Mouse (Mus musculus): ENCODE results near the gene Dact3. TPM values are rescaled to one million over a fixed set of nuclear protein-coding genes. Genes with fewer than 3 reads are reported as not detected.

Dact3 gene
- polyA plus RNA-seq (2014; fragmentation: Nextera tagmentation; extraction: Ambion mirVana) = 4.9 and 6.2 TPM in 2 replicates

GRCm38 (mm10) chr7:16875310-16875325, at the start of gene Dact3:
Gene Dact3 (plus strand): TSS chr7:16875317.
- DNase-seq (no peak), ATAC-seq (ENCODE audit: low FRiP score, low TSS enrichment) (no peak)
- Histone ChIP-seq H3K36me3 (ENCODE audit: control insufficient read depth, insufficient read depth, low read length) (peaks cover 4% of the 10 kb centered on the region), H3K9ac (replicated peaks; ENCODE audit: low read length) (peak within 1 kb of the TSS; percentile 84), H3K4me3 (replicated peaks; ENCODE audit: low read depth, low read length) (peak within 1 kb of the TSS; percentile 69), H3K27me3 (ENCODE audit: control insufficient read depth, insufficient read depth, low read length) (no peaks in the 10 kb centered on the region), H3K4me2 (ENCODE audit: low read length) (peak within 1 kb of the TSS; percentile 88), H3K27ac (replicated peaks; ENCODE audit: low read depth, low read length) (peak within 1 kb of the TSS; percentile 83), H3K4me1 (ENCODE audit: control insufficient read depth, insufficient read depth, low read length) (peaks cover 17% of the 10 kb centered on the region), H3K9me3 (ENCODE audit: control insufficient read depth, low read length) (no peaks in the 10 kb centered on the region)
- WGBS = 5% methylated on average over 1 of the region's 1 CpGs

- H3K4me3 ChIP-seq (replicated peaks; ENCODE audit: low read depth, low read length) = no peak overlapping the region
- no peaks in the 10 kb centered on the region for H3K9me3 ChIP-seq (ENCODE audit: control insufficient read depth, low read length)
- no peak overlapping the region for H3K4me2 ChIP-seq (ENCODE audit: low read length)
- ATAC-seq (ENCODE audit: low FRiP score, low TSS enrichment) (no peak), DNase-seq (peak; percentile 24)
- no peaks in the 10 kb centered on the region for H3K27me3 ChIP-seq (ENCODE audit: control insufficient read depth, insufficient read depth, low read length)
- peaks cover 9% of the 10 kb centered on the region; the same call in 1 of the 2 replicates for H3K4me1 ChIP-seq (ENCODE audit: control insufficient read depth, insufficient read depth, low read length)
- no peak overlapping the region for H3K9ac ChIP-seq (replicated peaks; ENCODE audit: low read length)
- peaks cover 84% of the 10 kb centered on the region for H3K36me3 ChIP-seq (ENCODE audit: control insufficient read depth, insufficient read depth, low read length)
- H3K27ac ChIP-seq (replicated peaks; ENCODE audit: low read depth, low read length) = no peak overlapping the region
- WGBS = 84% methylated on average over 10 of the region's 10 CpGs
These were observed 49.3 kb upstream of the Dact3 start for GRCm38 (mm10) chr7:16825785-16826184.

GRCm38 (mm10) chr7:16826571-16826970, 48.5 kb upstream of the Dact3 start:
- Histone ChIP-seq H3K9me3 (ENCODE audit: control insufficient read depth, low read length) (no peaks in the 10 kb centered on the region), H3K4me3 (replicated peaks; ENCODE audit: low read depth, low read length) (no peak overlapping the region), H3K27me3 (ENCODE audit: control insufficient read depth, insufficient read depth, low read length) (no peaks in the 10 kb centered on the region), H3K4me1 (ENCODE audit: control insufficient read depth, insufficient read depth, low read length) (peaks cover 4% of the 10 kb centered on the region; the same call in 1 of the 2 replicates), H3K4me2 (ENCODE audit: low read length) (no peak overlapping the region), H3K27ac (replicated peaks; ENCODE audit: low read depth, low read length) (no peak overlapping the region), H3K9ac (replicated peaks; ENCODE audit: low read length) (no peak overlapping the region), H3K36me3 (ENCODE audit: control insufficient read depth, insufficient read depth, low read length) (peaks cover 92% of the 10 kb centered on the region)
- ATAC-seq (ENCODE audit: low FRiP score, low TSS enrichment) (no peak), DNase-seq (no peak)
- 86% methylated on average over 5 of the region's 5 CpGs for WGBS

- H3K9ac ChIP-seq (replicated peaks; ENCODE audit: low read length) = no peak overlapping the region; the same call in 1 of the 2 replicates
- WGBS = 90% methylated on average over 4 of the region's 4 CpGs
- ATAC-seq (ENCODE audit: low FRiP score, low TSS enrichment) = no peak
- H3K27me3 ChIP-seq (ENCODE audit: control insufficient read depth, insufficient read depth, low read length) = no peaks in the 10 kb centered on the region
- no peak overlapping the region for H3K4me3 ChIP-seq (replicated peaks; ENCODE audit: low read depth, low read length)
- no peaks in the 10 kb centered on the region for H3K4me1 ChIP-seq (ENCODE audit: control insufficient read depth, insufficient read depth, low read length)
- no peaks in the 10 kb centered on the region for H3K9me3 ChIP-seq (ENCODE audit: control insufficient read depth, low read length)
- peaks cover 99% of the 10 kb centered on the region for H3K36me3 ChIP-seq (ENCODE audit: control insufficient read depth, insufficient read depth, low read length)
- no peak overlapping the region for H3K27ac ChIP-seq (replicated peaks; ENCODE audit: low read depth, low read length)
- no peak for DNase-seq
- no peak overlapping the region for H3K4me2 ChIP-seq (ENCODE audit: low read length)
These were observed 47.8 kb upstream of the Dact3 start for GRCm38 (mm10) chr7:16827274-16827673.

GRCm38 (mm10) chr7:16830449-16830848, 44.7 kb upstream of the Dact3 start:
- Histone ChIP-seq H3K27me3 (ENCODE audit: control insufficient read depth, insufficient read depth, low read length) (no peaks in the 10 kb centered on the region), H3K4me3 (replicated peaks; ENCODE audit: low read depth, low read length) (no peak overlapping the region), H3K9ac (replicated peaks; ENCODE audit: low read length) (no peak overlapping the region), H3K27ac (replicated peaks; ENCODE audit: low read depth, low read length) (no peak overlapping the region), H3K9me3 (ENCODE audit: control insufficient read depth, low read length) (no peaks in the 10 kb centered on the region), H3K4me1 (ENCODE audit: control insufficient read depth, insufficient read depth, low read length) (no peaks in the 10 kb centered on the region), H3K36me3 (ENCODE audit: control insufficient read depth, insufficient read depth, low read length) (peaks cover 99% of the 10 kb centered on the region), H3K4me2 (ENCODE audit: low read length) (no peak overlapping the region)
- DNase-seq (no peak), ATAC-seq (ENCODE audit: low FRiP score, low TSS enrichment) (no peak)
- 89% methylated on average over 9 of the region's 9 CpGs for WGBS

- Histone ChIP-seq H3K27ac (replicated peaks; ENCODE audit: low read depth, low read length) (no peak overlapping the region), H3K4me3 (replicated peaks; ENCODE audit: low read depth, low read length) (no peak overlapping the region), H3K27me3 (ENCODE audit: control insufficient read depth, insufficient read depth, low read length) (no peaks in the 10 kb centered on the region), H3K9ac (replicated peaks; ENCODE audit: low read length) (no peak overlapping the region), H3K4me1 (ENCODE audit: control insufficient read depth, insufficient read depth, low read length) (no peaks in the 10 kb centered on the region), H3K9me3 (ENCODE audit: control insufficient read depth, low read length) (no peaks in the 10 kb centered on the region), H3K36me3 (ENCODE audit: control insufficient read depth, insufficient read depth, low read length) (peaks cover 78% of the 10 kb centered on the region), H3K4me2 (ENCODE audit: low read length) (no peak overlapping the region)
- WGBS = 96% methylated on average over 18 of the region's 18 CpGs
- ATAC-seq (ENCODE audit: low FRiP score, low TSS enrichment) (no peak), DNase-seq (no peak)
These were observed 37.0 kb upstream of the Dact3 start for GRCm38 (mm10) chr7:16837916-16838803.

- WGBS = 90% methylated on average over 6 of the region's 6 CpGs
- H3K27ac ChIP-seq (replicated peaks; ENCODE audit: low read depth, low read length) = no peak overlapping the region
These were observed 36.2 kb upstream of the Dact3 start for GRCm38 (mm10) chr7:16838804-16839426.

GRCm38 (mm10) chr7:16839427-16840108, 35.5 kb upstream of the Dact3 start:
- ATAC-seq (ENCODE audit: low FRiP score, low TSS enrichment) = no peak
- DNase-seq = no peak
- Histone ChIP-seq H3K36me3 (ENCODE audit: control insufficient read depth, insufficient read depth, low read length) (peaks cover 64% of the 10 kb centered on the region), H3K27ac (replicated peaks; ENCODE audit: low read depth, low read length) (no peak overlapping the region), H3K4me2 (ENCODE audit: low read length) (no peak overlapping the region), H3K4me3 (replicated peaks; ENCODE audit: low read depth, low read length) (no peak overlapping the region), H3K4me1 (ENCODE audit: control insufficient read depth, insufficient read depth, low read length) (peaks cover 12% of the 10 kb centered on the region), H3K27me3 (ENCODE audit: control insufficient read depth, insufficient read depth, low read length) (no peaks in the 10 kb centered on the region), H3K9me3 (ENCODE audit: control insufficient read depth, low read length) (no peaks in the 10 kb centered on the region), H3K9ac (replicated peaks; ENCODE audit: low read length) (no peak overlapping the region)
- 94% methylated on average over 12 of the region's 12 CpGs for WGBS

More at GRCm38 (mm10) chr7:16838804-16839426, 36.2 kb upstream of the Dact3 start:
- ATAC-seq (ENCODE audit: low FRiP score, low TSS enrichment) (no peak), DNase-seq (no peak)
- H3K9me3 ChIP-seq (ENCODE audit: control insufficient read depth, low read length) = no peaks in the 10 kb centered on the region
- H3K4me1 ChIP-seq (ENCODE audit: control insufficient read depth, insufficient read depth, low read length) = peaks cover 6% of the 10 kb centered on the region
- no peak overlapping the region for H3K9ac ChIP-seq (replicated peaks; ENCODE audit: low read length)
- H3K4me3 ChIP-seq (replicated peaks; ENCODE audit: low read depth, low read length) = no peak overlapping the region
- H3K36me3 ChIP-seq (ENCODE audit: control insufficient read depth, insufficient read depth, low read length) = peaks cover 71% of the 10 kb centered on the region
- H3K27me3 ChIP-seq (ENCODE audit: control insufficient read depth, insufficient read depth, low read length) = no peaks in the 10 kb centered on the region
- H3K4me2 ChIP-seq (ENCODE audit: low read length) = no peak overlapping the region
